Mouse (Mus musculus): ENCODE results near the gene Khk. TPM values are rescaled to one million over a fixed set of nuclear protein-coding genes. Genes with fewer than 3 reads are reported as not detected.
A peak's percentile ranks its signal among the peaks of the same experiment; 100 is the strongest.

Khk gene
- polyA plus RNA-seq, 1 experiment from 2014 or later: 9.2 TPM

DNA sequence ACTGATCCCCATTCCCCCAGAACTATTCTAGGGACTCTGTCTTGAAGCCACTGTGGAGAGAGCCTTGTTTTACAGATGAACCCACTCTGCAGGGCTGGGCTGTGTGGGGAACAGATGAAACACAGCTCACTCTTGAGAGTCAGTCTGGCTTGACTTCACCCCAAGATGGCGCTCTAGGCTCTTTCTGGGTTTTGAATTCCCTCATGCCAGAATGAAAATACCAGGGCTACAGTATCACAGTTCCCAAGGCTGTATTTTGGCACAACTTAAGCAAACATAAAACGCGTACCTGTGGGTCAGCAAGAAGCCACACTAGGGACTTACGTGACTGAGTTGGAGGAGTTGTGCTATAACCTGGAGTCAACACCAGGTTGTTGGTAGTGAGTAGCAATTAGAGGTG is 8.9 kb downstream of the Khk start:
- 41% methylated on average over 4 of the region's 4 CpGs for WGBS
- no peak overlapping the region for H3K4me2 ChIP-seq (ENCODE audit: low read depth, low read length)
- H3K36me3 ChIP-seq (replicated peaks; ENCODE audit: control insufficient read depth, insufficient read depth, low read depth, low read length): no peaks in the 10 kb centered on the region
- H3K27me3 ChIP-seq (ENCODE audit: control insufficient read depth, insufficient read depth, low read length): no peaks in the 10 kb centered on the region
- no peak overlapping the region for H3K4me3 ChIP-seq (ENCODE audit: low read depth, low read length)
- no peak for ATAC-seq (replicated peaks; ENCODE audit: insufficient number of reproducible peaks, low FRiP score, low TSS enrichment, low read depth)
- DNase-seq (ENCODE audit: low spot score): peak; percentile 80
- no peaks in the 10 kb centered on the region for H3K9me3 ChIP-seq (replicated peaks; ENCODE audit: control insufficient read depth, low read length)
- no peak overlapping the region for H3K27ac ChIP-seq (replicated peaks; ENCODE audit: low read depth, low read length)
- no peak overlapping the region for H3K9ac ChIP-seq (replicated peaks; ENCODE audit: low read length)
- H3K4me1 ChIP-seq (ENCODE audit: control insufficient read depth, insufficient read depth, low read length): no peaks in the 10 kb centered on the region

DNA sequence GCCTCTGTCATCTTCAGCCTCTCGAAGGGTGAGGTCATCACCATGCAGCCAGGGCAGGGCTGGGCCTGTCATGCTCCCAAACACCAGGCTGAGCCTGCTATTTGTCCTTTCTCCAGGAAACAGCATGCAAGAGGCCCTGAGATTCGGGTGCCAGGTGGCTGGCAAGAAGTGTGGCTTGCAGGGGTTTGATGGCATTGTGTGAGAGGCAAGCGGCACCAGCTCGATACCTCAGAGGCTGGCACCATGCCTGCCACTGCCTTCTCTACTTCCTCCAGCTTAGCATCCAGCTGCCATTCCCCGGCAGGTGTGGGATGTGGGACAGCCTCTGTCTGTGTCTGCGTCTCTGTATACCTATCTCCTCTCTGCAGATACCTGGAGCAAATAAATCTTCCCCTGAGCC is 9.6 kb downstream of the Khk start:
- no peak for DNase-seq (ENCODE audit: low spot score)
- Histone ChIP-seq H3K27me3 (ENCODE audit: control insufficient read depth, insufficient read depth, low read length) (no peaks in the 10 kb centered on the region), H3K27ac (replicated peaks; ENCODE audit: low read depth, low read length) (no peak overlapping the region), H3K4me2 (ENCODE audit: low read depth, low read length) (no peak overlapping the region), H3K9ac (replicated peaks; ENCODE audit: low read length) (no peak overlapping the region), H3K4me3 (ENCODE audit: low read depth, low read length) (no peak overlapping the region), H3K36me3 (replicated peaks; ENCODE audit: control insufficient read depth, insufficient read depth, low read depth, low read length) (no peaks in the 10 kb centered on the region), H3K9me3 (replicated peaks; ENCODE audit: control insufficient read depth, low read length) (no peaks in the 10 kb centered on the region), H3K4me1 (ENCODE audit: control insufficient read depth, insufficient read depth, low read length) (no peaks in the 10 kb centered on the region)
- 87% methylated on average over 6 of the region's 6 CpGs for WGBS
- no peak for ATAC-seq (replicated peaks; ENCODE audit: insufficient number of reproducible peaks, low FRiP score, low TSS enrichment, low read depth)

DNA sequence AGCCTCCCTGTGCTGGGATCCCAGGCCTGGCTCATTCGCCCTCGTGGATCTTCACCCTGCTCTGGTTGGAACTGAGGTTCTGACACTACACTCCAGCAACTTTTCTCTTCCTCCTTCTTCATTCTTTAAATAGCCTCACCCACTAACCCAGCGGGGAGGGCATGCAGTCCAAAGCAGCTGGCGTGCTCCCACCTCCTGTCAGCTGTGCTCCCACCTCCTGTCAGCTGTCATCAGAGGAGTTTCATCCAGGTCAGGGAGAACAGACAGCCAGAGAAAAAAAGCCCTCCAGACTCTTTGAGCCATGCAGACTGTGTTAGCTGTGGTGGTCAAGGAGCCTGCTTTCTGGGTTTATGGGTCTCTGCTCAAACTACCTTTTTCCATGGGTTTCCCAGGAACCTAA is 10.1 kb downstream of the Khk start:
- Histone ChIP-seq H3K4me1 (ENCODE audit: control insufficient read depth, insufficient read depth, low read length) (no peaks in the 10 kb centered on the region), H3K9me3 (replicated peaks; ENCODE audit: control insufficient read depth, low read length) (no peaks in the 10 kb centered on the region), H3K27me3 (ENCODE audit: control insufficient read depth, insufficient read depth, low read length) (no peaks in the 10 kb centered on the region), H3K9ac (replicated peaks; ENCODE audit: low read length) (no peak overlapping the region), H3K36me3 (replicated peaks; ENCODE audit: control insufficient read depth, insufficient read depth, low read depth, low read length) (no peaks in the 10 kb centered on the region), H3K27ac (replicated peaks; ENCODE audit: low read depth, low read length) (no peak overlapping the region), H3K4me3 (ENCODE audit: low read depth, low read length) (no peak overlapping the region), H3K4me2 (ENCODE audit: low read depth, low read length) (no peak overlapping the region)
- no peak for ATAC-seq (replicated peaks; ENCODE audit: insufficient number of reproducible peaks, low FRiP score, low TSS enrichment, low read depth)
- no peak for DNase-seq (ENCODE audit: low spot score)
- WGBS: 88% methylated on average over 4 of the region's 4 CpGs

DNA sequence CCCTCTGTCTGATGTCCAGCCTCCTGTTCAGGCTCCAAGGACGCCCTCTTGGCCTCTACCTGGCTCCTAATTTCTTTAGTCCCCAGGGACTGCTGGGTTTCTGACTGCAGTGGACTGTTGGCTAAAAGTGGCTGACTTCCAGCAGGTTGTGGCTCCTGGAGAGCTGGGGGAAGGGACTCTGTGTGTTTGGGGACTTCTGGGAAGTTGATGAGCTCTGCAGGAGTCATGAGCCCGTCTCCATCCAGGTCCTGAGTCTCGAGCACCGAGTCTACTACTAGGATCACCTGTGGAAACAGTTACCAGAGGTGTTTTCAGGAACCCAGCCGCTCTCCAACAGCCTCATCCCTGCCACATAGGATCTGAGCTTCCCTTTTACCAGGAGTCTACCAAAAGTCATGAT is 12.5 kb downstream of the Khk start:
- Histone ChIP-seq H3K27ac (replicated peaks; ENCODE audit: low read depth, low read length) (no peak overlapping the region), H3K4me1 (ENCODE audit: control insufficient read depth, insufficient read depth, low read length) (no peaks in the 10 kb centered on the region), H3K4me3 (ENCODE audit: low read depth, low read length) (no peak overlapping the region), H3K36me3 (replicated peaks; ENCODE audit: control insufficient read depth, insufficient read depth, low read depth, low read length) (no peaks in the 10 kb centered on the region), H3K9me3 (replicated peaks; ENCODE audit: control insufficient read depth, low read length) (no peaks in the 10 kb centered on the region), H3K9ac (replicated peaks; ENCODE audit: low read length) (no peak overlapping the region), H3K4me2 (ENCODE audit: low read depth, low read length) (no peak overlapping the region), H3K27me3 (ENCODE audit: control insufficient read depth, insufficient read depth, low read length) (no peaks in the 10 kb centered on the region)
- ATAC-seq (replicated peaks; ENCODE audit: insufficient number of reproducible peaks, low FRiP score, low TSS enrichment, low read depth): no peak
- 63% methylated on average over 5 of the region's 5 CpGs for WGBS
- no peak for DNase-seq (ENCODE audit: low spot score)

DNA sequence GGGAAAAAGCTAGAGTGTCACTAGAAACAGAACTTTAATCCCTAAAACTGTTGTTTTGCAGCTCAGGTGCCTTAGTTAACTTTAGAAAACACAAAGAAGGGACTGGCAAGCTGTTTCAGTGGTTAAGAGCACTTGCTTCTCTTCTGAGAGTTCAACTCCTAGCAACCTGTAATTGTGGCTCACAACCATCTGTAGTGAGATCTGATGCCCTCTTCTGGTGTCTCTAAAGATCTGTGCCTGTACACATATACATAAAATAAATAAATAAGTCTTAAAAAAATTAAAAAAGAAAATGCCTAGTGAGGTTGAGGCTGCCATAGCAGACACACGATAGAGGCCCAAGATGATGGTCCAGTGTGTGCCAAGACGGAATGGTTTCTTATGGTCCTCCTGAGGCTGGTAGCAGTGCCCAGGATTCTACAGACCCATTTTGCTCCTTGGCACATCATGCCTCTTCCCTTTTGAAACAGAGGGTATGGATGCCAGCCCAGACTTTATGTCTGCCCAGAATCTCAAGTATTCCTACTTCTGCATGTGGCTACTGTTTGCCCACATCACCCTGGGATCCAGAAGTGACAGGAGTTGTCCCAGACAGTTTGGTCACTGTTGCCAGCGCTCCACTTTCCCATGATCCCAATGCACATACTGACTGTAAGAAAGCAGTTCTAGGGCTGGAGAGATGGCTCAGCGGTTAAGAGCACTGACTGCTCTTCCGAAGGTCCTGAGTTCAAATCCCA is 13.7 kb downstream of the Khk start:
- no peak for ATAC-seq (replicated peaks; ENCODE audit: insufficient number of reproducible peaks, low FRiP score, low TSS enrichment, low read depth)
- H3K27me3 ChIP-seq (ENCODE audit: control insufficient read depth, insufficient read depth, low read length): no peaks in the 10 kb centered on the region
- WGBS: 89% methylated on average over 5 of the region's 5 CpGs

DNA sequence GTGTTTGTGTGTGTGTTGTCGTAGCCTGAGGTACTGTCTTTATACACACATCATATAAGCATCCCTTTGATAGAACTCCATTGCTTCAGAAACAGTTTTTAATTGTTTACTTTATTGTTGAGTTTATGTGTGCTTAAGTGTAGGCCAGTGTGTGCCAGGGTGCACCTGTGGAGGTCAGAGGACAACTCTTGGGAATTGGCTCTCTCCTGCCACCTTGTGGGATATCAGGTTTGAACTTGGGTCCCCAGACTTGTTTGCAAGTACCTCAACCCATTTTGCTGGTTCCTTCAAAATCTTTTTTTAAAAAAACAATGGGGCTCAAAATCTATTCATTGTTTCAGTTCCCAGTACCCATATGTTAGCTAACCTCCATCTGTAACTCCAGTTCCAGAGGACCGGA is 21.8 kb downstream of the Khk start:
- H3K4me2 ChIP-seq (ENCODE audit: low read depth, low read length): no peak overlapping the region
- no peak overlapping the region for H3K27ac ChIP-seq (replicated peaks; ENCODE audit: low read depth, low read length)
- peaks cover 3% of the 10 kb centered on the region; the same call in 1 of the 2 replicates for H3K27me3 ChIP-seq (ENCODE audit: control insufficient read depth, insufficient read depth, low read length)
- WGBS: 88% methylated on average over 2 of the region's 2 CpGs
- no peaks in the 10 kb centered on the region for H3K36me3 ChIP-seq (replicated peaks; ENCODE audit: control insufficient read depth, insufficient read depth, low read depth, low read length)
- no peaks in the 10 kb centered on the region for H3K9me3 ChIP-seq (replicated peaks; ENCODE audit: control insufficient read depth, low read length)
- DNase-seq (ENCODE audit: low spot score) (no peak), ATAC-seq (replicated peaks; ENCODE audit: insufficient number of reproducible peaks, low FRiP score, low TSS enrichment, low read depth) (no peak)
- H3K9ac ChIP-seq (replicated peaks; ENCODE audit: low read length): no peak overlapping the region
- H3K4me3 ChIP-seq (ENCODE audit: low read depth, low read length): no peak overlapping the region
- H3K4me1 ChIP-seq (ENCODE audit: control insufficient read depth, insufficient read depth, low read length): no peaks in the 10 kb centered on the region

More for the DNA sequence above, 13.7 kb downstream of the Khk start:
- no peak for DNase-seq (ENCODE audit: low spot score)
- Histone ChIP-seq H3K4me3 (ENCODE audit: low read depth, low read length) (no peak overlapping the region), H3K27ac (replicated peaks; ENCODE audit: low read depth, low read length) (no peak overlapping the region), H3K9me3 (replicated peaks; ENCODE audit: control insufficient read depth, low read length) (no peaks in the 10 kb centered on the region), H3K9ac (replicated peaks; ENCODE audit: low read length) (no peak overlapping the region), H3K4me1 (ENCODE audit: control insufficient read depth, insufficient read depth, low read length) (no peaks in the 10 kb centered on the region), H3K36me3 (replicated peaks; ENCODE audit: control insufficient read depth, insufficient read depth, low read depth, low read length) (no peaks in the 10 kb centered on the region), H3K4me2 (ENCODE audit: low read depth, low read length) (no peak overlapping the region)

DNA sequence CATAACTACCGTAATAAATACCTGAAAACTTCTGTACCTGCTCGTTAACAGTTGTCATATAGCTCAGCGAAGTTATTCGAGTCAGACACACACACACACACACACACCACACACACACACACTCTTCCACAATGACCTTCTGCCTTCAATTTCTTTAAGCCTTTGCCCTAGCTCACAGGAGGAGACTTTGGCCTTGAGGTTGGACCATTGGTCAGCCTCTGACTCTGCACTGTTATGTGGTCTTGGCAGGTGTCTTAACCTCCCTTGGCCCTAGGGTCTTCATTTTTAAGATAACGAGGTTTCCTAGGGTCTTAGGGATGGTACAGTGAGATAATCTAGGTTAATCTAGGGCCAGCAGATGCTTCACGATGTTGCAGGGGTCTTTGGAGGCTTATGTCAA is 23.1 kb downstream of the Khk start:
- WGBS: 89% methylated on average over 6 of the region's 6 CpGs
- no peak overlapping the region; the same call in 1 of the 2 replicates for H3K4me2 ChIP-seq (ENCODE audit: low read depth, low read length)
- H3K36me3 ChIP-seq (replicated peaks; ENCODE audit: control insufficient read depth, insufficient read depth, low read depth, low read length): no peaks in the 10 kb centered on the region
- H3K4me3 ChIP-seq (ENCODE audit: low read depth, low read length): no peak overlapping the region
- no peaks in the 10 kb centered on the region for H3K9me3 ChIP-seq (replicated peaks; ENCODE audit: control insufficient read depth, low read length)
- no peaks in the 10 kb centered on the region for H3K4me1 ChIP-seq (ENCODE audit: control insufficient read depth, insufficient read depth, low read length)
- H3K27me3 ChIP-seq (ENCODE audit: control insufficient read depth, insufficient read depth, low read length): peaks cover 3% of the 10 kb centered on the region
- no peak overlapping the region for H3K27ac ChIP-seq (replicated peaks; ENCODE audit: low read depth, low read length)
- ATAC-seq (replicated peaks; ENCODE audit: insufficient number of reproducible peaks, low FRiP score, low TSS enrichment, low read depth) (no peak), DNase-seq (ENCODE audit: low spot score) (no peak)
- H3K9ac ChIP-seq (replicated peaks; ENCODE audit: low read length): no peak overlapping the region

DNA sequence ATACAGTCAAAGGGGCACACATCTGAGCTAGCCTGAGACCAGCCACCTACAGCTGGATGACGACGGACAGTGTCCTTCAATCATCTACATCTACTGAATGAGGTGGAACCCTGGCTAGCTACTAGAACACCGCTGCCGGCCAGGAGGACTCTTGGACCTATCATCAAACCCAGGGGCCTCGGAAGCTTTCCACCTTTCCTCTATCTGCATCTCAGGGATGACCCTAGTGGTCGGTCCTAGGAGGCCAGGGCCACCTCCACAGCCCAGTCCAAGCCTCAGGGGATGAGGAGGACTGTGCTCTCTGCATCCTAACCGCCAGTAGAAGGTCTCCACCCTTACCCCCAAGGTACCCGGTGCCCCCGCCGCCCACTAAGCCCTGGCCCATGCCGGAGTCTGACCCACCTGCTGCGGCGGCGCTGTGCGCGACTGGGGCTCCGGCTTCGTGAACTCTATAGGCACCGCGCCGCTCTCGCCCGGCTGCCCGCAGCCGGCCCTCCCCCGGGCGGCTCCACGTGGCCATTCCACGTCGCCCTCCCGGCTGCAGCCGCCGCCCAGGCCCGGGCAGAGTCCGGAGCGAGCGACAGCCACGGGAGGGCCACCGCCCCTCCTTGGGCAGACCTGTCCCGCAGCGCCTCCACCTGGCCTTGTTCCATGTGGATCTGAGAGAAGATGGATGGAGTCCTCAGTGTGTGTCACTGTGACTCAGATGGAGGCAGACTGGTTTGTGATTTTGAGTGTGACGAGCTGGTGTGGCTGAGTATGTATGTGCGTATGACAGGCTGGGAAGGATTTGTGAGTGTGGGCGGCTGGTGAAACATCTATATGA is 23.9 kb downstream of the Khk start, which contains the start of gene Cgref1:
Gene Cgref1, minus strand, starts transcription at position 636 of the 826 bp plus-strand sequence.
- H3K27ac ChIP-seq (replicated peaks; ENCODE audit: low read depth, low read length): no peak within 1 kb of the TSS
- no peaks in the 10 kb centered on the region for H3K36me3 ChIP-seq (replicated peaks; ENCODE audit: control insufficient read depth, insufficient read depth, low read depth, low read length)
- peak within 1 kb of the TSS; percentile 67 for H3K9ac ChIP-seq (replicated peaks; ENCODE audit: low read length)
- DNase-seq (ENCODE audit: low spot score): peak; percentile 51
- ATAC-seq (replicated peaks; ENCODE audit: insufficient number of reproducible peaks, low FRiP score, low TSS enrichment, low read depth): peak; percentile 54; the same call in 1 of the 2 replicates
- H3K9me3 ChIP-seq (replicated peaks; ENCODE audit: control insufficient read depth, low read length): no peaks in the 10 kb centered on the region
- peaks cover 3% of the 10 kb centered on the region for H3K27me3 ChIP-seq (ENCODE audit: control insufficient read depth, insufficient read depth, low read length)
- peak within 1 kb of the TSS; percentile 38 for H3K4me3 ChIP-seq (ENCODE audit: low read depth, low read length)
- H3K4me2 ChIP-seq (ENCODE audit: low read depth, low read length): peak within 1 kb of the TSS; percentile 96
- 5% methylated on average over 44 of the region's 44 CpGs for WGBS
- H3K4me1 ChIP-seq (ENCODE audit: control insufficient read depth, insufficient read depth, low read length): no peaks in the 10 kb centered on the region

Measured in embryonic facial prominence, embryonic 11.5 days (tissue).